Mouse (Mus musculus): Measurements from ENCODE around the gene Noct.
A peak's percentile ranks its signal among the peaks of the same experiment; 100 is the strongest.
"Not testable (repeated sequence)": the region's sequence is repeated elsewhere in the genome, so short reads cannot be mapped to it uniquely, and the experiment has no call there.

Noct gene

DNA sequence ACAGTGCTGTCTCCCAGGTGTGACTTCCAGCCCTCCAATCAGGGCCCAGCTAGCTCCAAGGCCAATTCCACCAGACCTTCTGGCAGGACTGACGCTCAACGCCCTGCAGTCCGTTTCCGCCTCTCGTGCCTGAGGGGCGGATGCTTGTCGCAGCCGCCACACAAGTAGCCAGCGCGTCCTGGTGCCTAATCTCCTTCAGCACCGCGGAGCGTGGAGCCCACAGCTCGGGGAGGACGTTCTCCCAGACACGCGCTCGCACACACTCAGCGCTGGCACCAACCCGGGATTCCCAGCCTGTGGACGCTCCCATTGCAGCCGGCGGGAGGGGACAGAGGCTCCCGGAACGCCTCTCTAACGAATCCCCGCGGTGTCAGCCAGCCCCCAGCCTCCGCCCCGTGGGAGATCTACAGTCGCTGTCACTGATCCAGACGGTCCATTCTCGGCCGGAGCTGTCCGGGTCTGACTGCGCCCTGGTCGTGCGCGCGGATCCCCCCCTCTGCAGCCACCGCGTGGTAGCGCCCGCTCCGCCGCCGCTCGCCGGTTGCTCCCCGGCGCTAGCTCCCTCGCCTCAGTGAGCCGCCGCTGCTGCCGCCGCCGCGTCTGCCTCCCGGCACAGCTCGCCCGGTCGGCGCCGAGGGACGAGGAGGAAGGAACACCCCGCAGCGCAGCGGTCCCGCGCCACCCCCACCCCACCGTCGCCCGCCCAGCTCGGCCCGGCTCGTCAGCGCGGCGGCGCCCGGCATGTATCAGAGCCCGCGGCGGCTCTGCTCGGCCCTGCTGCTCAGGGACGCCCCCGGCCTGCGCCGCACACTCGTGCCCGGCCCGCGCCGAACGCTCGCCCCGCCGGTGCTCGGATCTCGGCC is at the start of gene Noct:
TSS of gene Noct (plus strand) at position 85 of the 863 bp plus-strand sequence.
- peak; percentile 90 to 94 for DNase-seq

DNA sequence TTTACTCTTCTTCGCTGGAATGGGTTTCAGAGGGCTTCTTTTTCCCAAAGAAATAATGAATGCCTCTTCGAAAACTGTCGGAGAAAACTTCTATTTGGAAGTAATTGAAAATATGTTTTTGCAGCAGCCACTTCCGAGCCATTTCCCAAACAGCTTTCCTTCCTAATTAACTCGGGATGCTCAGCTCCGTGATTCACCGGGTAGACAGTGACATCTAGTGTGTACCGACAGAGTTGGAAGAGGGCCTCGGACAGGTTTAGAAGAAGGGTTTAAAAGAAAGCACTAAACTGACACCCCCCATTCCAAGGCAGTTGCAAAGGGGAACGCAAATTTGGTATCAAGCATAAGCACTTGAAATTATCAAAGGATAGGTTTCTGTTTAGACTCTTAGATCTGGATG is 46.1 kb upstream of the Noct start:
- no peak for DNase-seq

DNA sequence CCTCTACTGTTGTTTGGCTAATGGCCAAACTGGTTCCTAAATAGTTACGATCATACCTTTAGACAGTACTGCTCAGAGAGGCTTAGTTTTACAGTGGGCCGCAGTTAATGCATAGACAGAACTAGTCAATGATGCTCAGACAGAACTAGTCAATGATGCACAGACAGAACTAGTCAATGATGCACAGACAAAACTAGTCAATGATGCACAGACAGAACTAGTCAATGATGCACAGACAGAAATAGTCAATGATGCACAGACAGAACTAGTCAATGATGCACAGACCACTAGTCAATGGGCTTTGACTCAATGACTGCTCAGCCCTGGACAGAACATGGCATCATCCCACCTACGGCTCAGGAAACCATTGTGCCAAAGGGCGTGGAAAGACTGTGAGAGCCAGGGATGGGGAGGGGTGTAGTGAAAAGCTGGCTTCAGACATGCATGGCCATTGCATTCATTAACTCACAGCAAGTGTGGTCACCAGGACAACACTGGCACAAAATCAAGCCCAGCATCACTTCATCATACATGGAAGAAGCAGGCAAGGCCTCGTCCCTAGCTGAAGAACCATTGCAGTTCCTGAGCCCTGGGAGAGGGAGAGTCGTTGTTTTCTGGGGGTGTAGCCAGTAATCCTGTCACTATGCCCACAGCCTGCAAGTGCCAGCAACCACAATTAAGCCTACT is 44.6 kb upstream of the Noct start:
- no peak for DNase-seq

DNA sequence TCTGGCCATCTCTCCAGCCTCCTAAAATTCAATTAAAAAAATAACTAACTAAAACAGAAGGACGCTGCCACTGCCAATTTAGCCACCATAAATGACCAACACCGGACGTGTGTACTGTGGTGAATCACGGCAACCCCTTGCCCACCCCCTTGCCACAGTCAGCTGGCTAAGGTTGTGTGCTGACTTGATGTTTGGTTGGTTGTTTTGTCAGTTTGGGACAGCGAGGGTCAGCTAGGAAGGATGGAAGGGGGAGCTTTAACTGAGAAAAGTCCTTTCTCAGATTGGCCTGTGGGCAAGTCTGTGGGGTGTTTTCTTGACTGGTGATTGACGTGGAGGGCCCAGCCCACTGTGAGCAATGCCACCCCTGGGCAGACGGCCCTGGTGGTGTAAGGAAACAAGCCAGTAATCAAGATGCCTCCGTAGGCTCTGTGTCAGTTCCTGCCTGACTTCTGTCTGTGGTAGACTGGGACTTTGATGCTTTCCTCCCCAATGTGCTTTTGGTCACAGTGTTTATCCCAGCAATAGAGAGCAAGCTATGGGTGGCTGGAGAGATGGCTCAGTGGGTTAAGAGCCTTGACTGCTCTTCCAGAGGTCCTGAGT is 43.8 kb upstream of the Noct start:
- DNase-seq = no peak

DNA sequence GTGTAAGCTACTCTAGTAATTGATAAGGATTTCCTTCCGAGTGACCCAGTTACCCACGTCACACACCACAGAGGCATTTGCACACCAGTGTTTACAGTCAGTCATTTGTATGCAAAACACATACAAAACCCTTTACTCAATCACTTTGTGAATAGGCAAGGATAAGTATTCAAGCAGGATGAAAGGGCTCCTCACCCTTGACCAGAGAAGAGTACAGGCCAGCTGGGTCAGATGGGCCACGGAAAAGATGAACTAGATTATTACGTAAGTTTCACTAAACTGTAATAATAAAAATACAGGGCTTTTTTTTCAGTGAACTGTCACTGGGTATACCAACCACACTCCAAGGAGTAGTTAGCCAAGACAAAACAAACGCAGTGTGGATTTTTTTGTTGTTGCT is 41.8 kb upstream of the Noct start:
- DNase-seq = no peak

DNA sequence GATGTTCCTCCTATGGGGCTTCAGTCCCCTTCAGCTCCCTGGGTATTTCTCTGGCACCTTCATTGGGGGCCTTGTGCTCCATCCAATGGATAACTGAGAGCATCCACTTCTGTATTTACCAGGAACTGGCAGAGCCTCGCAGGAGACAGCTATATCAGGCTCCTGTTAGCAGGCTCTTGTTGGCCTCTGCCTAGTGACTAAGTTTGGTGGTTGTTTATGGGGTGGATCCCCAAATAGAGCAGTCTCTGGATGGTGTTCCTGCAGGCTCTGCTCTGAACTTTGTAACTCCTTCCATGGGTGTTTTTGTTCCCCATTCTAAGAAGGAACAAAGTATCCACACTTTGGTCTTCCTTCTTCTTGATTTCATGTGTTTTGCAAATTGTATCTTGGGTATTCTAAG is 40.7 kb upstream of the Noct start:
- not testable (repeated sequence) for DNase-seq

DNA sequence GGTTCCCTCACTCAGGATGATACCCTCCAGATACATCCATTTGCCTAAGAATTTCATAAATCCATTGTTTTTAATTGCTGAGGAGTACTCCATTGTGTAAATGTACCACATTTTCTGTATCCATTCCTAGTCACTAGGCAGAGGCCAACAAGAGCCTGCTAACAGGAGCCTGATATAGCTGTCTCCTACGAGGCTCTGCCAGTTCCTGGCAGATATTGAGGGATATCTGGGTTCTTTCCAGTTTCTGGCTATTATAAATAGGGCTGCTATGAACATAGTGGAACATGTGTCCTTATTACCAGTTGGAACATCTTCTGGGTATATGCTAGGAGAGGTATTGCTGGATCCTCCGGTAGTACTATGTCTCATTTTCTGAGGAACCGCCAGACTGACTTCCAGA is 40.3 kb upstream of the Noct start:
- DNase-seq = not testable (repeated sequence)

DNA sequence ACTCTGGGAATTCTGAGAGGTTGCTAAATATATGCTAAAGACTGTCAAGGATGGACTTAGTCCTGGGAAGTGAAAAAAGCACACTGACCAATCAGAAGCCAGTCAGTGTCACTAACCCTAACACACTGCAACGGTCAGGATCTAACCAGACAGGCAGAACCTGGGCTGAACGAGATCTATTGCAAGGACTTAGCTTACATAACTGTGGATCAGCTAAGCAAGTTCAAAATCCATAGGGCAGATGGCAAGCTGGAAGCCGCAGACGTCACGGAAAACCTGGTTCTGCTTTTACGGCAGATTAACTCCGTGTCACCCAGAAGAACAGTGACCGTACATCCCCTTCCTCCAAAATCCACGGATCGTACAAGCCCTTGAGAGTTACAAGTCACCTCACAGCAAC is 39.5 kb upstream of the Noct start:
- peak; percentile 29 to 44 for DNase-seq

DNA sequence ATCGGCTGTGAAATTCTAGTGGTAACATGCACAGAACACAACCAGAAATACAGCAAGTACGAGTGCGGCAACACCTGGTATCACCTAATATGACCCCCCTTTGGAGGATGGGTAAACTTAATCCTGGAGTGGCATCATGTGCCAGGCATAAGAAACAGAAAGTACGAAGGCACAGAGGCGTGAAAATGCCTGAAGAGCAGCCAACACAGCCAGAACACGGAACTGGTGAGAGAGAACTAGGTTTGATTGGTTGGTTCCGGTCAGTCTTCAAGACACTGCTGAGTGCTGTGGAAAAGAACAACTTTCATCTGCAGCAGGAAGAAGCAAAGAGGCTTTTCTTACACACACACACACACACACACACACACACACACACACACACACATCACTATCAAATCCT is 38.8 kb upstream of the Noct start:
- DNase-seq = no peak

DNA sequence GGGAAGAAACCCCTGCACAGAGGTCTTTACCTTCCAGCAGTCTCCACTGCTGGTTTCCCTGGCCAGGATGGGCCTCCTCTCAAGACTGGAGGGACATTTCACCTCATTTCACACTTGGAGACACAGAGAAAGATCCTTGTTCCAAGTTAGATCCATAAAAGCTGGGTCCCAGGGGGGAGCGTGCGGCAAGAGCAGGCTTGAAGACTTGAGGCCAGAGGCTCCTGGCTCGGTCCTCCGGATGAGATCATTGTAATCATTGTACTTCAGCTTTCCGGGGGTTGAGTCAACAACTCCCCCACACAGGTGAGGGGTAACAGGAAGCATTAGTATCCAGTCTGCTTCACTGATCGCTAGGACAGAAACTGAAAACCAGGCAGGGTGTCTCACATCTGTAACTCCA is 30.2 kb upstream of the Noct start:
- DNase-seq = peak; percentile 32 to 49

DNA sequence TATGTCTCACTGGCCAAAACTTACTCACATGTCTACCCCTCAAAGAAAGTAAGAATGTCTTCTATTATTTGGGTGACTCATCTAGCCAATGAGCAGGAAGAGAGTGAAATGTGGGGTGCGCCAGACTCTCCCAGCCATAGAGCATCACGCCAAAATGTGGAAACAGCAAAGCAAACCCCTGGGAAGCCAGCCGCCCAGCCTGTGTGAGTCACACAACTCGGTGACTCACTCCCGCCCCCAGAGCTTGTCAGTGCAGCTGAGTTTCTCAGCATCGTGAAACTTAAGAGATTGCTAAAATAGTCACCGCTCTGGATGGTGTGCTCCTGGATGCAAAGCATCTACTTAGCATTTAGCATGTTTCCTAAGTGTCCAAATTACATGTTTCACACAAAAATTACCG is 28.9 kb upstream of the Noct start:
- peak; percentile 31 to 57 for DNase-seq

DNA sequence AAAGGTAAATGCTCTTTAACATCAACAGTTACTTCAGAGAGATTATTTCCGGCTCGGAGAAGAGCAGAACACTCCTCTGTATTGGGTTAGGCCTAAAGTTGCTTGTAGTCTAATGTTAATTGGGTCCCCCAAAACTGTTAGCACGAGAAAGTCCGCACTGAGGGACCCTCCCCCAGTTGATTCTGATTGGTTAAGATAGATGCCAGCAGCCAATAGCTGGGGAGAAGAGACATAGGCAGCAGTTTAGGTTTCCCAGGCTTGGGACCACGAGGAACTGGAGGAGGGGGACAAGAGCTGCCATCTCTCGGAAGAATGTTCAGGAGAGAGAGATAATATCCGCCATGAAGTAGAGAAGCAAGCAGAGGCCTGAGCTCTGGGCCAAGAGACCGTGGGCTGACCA is 28.5 kb upstream of the Noct start:
- no peak for DNase-seq

DNA sequence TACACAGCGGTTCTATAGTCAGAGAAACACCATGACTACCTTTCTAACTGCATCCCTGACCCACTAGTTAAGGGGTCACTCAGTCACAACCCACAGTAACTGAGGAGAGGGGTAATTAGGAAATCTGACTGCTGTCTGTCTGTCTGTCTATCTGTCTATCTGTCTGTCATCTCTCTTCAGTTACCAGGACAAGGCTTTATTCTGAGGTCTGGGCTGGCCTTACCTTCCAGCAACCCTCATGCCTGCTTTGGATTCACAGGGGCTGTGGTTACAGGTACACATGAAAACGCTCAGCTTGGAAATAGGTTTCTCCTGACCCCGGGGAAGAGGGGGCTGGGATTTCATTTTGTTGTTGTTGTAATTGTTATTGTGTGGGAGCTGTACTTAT is 27.5 kb upstream of the Noct start:
- DNase-seq = no peak

DNA sequence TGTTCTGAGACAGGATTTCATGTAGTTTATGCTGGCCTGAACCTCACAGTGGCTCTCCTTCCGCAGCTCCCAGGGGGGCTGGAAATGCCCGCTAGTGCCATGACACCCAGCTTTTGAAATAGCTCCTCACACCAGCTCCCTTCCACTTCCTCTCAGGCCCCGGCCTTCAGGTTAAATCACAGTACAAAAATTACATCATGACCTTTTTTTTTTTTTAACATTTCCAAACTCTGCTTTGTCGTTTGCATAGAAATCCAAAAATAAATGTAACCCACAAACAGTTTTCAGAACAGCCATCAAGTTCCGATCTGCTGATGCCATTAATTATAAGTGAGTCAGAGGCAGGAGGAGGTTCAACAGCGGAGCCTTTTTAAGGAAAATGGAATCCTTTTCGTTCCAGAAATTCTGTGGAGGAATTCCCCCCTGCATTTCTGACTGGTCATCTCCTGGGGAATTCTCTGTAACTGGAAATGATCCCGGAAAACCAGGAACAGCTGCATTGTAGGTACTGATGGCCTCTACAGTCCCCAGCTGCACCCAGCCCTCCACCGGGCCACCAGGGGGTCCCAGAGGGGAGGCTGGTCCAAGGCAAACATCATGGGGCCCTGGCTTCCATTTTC is 27.0 kb upstream of the Noct start:
- peak; percentile 27 to 51 for DNase-seq

DNA sequence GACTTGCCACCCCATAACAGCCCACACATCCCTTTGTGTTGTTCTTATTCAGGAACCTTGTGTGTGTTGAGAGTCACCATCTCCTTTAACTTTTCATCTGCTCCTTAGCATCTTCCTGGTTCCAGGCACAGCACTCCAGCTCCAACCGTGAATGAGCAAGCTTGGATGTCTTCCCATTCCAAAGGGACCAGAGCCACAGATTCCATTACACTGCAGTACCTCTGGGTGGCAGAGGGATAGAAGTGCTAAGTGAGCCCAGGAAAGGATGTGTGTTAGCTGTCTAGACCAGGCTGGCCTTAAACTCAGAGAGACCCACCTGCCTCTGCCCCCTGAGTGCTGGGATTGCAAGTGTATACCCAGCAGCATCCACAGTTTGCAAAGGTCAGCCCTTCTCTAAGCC is 26.0 kb upstream of the Noct start:
- no peak for DNase-seq

DNA sequence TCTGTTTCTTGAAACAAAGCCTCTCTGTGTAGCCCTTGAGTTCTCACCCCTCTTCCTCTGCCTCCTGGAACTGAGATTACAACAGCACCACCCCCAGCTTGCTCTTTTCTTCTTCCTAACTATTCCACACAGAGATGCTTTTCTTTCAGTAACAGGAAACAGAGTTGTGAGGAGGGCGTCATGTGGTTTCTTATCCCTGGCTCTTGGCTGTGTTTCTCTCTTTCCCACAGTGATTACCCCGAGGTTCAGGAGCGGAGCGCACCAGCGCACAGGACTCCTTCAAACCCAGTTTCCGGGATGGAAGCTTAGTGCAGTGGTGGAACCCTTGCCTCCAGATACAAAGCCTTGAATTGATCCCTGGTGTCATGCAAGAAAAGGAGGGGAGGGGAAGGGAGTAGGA is 25.1 kb upstream of the Noct start:
- no peak for DNase-seq

DNA sequence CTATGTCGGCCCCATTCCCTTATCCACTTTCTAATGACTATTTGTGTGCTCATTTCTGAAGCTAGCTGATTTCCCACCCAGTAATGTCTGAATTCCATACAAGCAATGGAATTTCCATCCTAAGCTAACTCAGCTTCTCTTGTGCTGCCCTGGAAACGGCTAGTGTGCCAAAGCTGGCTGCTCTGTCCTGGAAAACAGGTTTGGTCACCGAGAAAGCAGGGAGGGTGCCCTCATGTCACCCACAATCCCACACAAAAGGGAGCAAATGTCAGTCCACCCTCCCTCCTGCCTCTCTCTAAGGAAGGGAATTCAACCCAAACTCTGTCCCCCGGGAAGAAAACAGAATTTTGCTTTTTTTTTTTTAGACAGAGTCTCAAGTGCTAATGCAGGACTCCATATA is 23.9 kb upstream of the Noct start:
- DNase-seq = no peak

DNA sequence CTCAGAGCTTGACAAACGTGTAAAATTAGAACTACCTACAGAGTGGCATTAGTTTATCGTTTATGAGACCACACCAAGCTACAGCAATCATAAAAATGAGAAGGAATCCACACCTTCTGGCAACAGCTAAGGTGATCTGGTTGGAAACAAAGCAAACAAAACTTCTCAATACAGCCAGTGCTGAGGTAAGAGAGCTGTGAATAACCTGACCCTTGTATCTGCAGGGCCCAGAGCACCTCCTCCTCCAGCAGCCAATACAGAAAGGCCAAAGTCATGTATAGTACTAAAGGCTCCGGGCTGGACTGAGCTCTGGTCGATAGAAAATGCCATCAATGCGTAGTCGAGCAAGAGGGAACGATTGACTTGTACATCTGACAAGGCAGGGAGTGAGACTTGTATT is 23.4 kb upstream of the Noct start:
- DNase-seq = no peak

DNA sequence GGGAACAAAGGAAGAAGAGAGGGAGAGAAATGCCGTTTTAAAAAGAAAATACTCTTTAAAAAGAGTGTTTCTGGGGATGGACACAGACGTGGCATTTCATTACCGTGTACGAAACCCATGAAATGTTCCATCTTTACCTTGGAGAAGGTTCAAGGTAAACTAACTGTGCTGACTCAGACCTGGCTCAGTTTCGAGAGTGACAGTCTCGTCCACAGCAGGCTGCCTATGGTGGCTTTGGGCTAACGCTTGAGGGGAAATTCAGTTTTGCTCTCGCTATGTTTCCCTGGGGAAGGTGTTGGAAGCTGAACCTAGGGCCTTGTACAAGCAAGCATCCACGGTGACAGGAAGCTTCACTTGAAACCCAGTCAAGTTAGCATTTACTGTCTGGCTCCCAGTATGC is 22.3 kb upstream of the Noct start:
- DNase-seq = no peak

DNA sequence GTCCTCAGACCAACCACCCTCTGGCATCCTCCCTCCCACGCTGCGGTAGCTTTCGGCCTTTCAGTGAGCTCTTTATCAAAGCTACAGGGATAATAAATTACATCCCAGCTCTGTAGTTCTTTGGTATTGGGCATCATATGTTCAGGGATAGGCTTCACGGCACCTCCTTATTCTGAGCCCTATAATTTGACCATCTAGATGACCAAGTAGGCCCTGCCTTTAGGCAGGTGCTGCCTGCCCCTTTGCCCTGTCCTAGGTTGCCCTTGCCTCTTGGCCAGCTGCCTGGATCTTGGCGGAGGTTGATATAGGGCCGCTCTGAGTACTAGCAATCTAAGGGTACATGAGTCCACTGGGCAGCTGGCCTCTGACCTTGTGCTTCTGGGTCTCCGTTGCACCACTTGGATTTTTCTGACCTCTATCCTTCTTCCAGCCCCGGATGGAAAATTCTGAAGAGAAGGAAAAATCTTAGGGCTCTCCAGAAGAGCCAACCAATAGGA is 21.7 kb upstream of the Noct start:
- DNase-seq = peak; percentile 35 to 58

DNA sequence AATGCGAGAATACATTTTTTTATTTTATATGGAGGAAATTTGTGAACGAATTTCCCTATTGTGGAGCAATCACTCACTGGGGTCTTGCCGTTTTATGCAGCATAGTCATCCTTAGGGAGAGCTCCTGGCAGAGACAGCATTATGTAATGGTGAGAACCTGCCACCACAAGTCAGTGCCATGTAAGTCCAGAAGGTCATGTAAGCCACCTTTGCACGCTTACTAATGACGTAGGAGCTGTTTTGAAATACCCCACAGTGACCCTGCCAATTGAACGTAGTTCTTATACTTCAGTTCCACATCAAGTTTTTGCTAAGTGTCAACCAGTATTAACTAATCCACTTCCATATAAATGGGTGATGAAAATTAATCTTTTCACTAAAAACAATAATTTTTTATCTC is 20.3 kb upstream of the Noct start:
- DNase-seq = no peak

DNA sequence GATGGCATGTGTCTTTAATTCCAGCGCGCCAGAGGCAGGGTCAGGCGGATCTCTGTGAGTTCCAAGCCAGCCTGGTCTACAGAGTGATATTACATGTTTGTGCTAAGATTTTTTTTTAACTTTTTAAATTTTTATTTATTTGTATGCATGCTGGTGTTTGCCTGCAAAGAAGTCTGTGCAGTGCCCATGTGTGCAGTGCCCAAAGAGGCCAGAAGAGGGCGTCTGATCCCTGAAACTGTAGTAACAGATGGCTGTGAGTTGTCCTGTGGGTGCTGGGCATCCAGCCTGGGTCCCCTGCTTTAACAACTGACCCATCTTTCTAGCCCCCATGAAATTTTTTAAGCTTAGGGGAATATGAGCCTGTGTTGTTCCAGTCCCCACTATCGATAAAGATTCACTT is 19.8 kb upstream of the Noct start:
- no peak for DNase-seq

DNA sequence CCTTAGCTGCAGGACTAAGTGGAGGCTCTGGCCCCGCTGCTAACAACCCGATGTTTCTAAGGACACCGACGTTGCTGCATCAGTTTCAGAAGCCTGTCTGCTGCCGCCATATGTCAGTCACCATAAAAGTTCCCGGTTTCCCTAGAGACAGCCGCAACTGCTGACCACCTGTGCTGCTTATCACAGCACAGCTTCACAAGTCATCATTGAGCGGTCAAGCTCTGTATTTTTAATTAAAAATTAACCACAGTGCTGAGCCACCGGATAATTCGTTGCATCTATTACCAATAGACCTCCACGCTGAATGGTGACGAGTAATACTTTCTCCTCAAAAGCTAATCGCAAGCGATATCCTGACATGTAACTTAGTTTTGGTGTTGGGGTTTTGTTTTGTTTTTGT is 19.4 kb upstream of the Noct start:
- no peak for DNase-seq

DNA sequence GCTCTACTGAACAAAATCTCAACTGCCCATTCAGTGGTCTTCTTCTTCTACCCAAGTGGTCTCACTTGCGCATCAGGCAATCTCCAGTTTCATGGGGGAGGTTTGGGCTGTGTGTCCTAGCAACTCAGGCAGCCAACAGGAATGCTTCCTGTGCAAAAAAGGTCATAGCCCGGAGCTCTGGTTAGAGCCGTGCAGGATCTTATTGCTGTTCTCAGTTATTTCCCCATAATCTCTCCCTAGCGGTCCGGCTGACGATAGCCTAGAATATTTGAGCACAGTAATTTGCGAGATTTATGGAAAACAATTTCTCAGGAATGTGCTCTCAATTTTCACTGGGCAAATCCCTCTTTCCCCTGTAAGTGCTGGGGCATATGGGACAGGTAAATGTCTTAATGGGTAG is 17.7 kb upstream of the Noct start:
- DNase-seq = no peak
